Mouse (Mus musculus): Measurements from ENCODE around the gene Atxn10. TPM values are rescaled to one million over a fixed set of nuclear protein-coding genes. Genes with fewer than 3 reads are reported as not detected.

Atxn10 gene
- 78.8 TPM for polyA plus RNA-seq (2017; shearing (Covaris generic))

DNA sequence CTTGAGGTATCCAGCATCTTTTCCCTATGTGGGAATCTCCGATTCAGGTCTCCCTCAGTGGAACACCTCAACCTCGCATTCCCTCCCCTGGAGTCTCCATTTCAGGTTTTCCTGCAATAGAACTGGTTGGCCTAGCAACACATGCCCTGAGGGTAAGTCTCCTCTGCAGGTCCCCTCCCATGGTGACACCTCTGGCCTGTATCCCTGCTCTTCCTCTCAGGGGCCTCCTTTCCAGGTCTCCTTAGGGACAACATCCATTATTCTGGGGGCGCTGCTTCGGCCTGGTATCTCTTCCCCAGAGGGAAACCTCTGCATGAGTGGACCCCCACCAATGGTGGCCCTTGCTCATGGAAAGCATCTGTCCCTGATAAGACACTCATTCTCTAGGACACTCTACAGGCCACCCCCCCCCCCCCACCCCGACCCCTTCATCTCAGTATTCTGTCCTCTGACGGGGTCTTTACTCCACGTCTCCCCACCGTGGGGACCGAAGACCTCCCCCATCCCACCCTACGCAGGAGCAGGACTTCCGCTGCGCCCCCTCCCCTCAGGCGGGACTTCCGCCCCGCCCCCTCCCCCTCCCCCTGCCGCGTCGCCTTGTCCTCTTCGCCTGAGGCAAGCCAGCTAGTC, at the start of gene Atxn10:
Atxn10 (plus strand) TSS at position 575 of the 630 bp plus-strand sequence.

DNA sequence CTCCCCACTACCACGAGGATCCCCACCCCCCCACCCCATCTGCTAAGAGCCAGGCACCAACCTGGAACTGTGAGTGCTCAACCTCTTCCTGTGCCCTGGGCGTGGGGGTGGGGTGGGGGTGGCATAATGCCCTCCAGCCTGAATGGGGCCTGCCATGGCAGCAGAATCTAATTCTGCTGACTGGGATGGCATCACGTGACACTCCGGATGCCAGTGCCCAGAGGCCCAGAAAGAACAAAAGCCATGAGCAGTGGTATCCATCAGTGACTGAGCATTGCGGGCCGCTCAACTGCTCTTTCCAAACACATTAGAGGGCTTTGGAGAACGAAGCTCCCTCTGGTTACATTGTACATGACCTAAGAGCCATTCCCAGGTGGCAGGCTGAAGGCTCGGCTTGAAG, 167.1 kb downstream of the Atxn10 start, which contains the start of gene 7530416G11Rik:
7530416G11Rik (minus strand) TSS at position 101 of the 400 bp plus-strand sequence.

Other genes with a start within 250 kb of the Atxn10 start
- 0.12 TPM for gene Smc1b, start 204.3 kb upstream of the Atxn10 start, polyA plus RNA-seq (2017; shearing (Covaris generic))
- gene Ribc2, start 204.2 kb upstream of the Atxn10 start, polyA plus RNA-seq (2017; shearing (Covaris generic)): not detected
- gene Fbln1, start 130.3 kb upstream of the Atxn10 start, polyA plus RNA-seq (2017; shearing (Covaris generic)): not detected
- not detected for gene 7530416G11Rik, start 167.0 kb downstream of the Atxn10 start, polyA plus RNA-seq (2017; shearing (Covaris generic))
- gene Wnt7b, start 246.2 kb downstream of the Atxn10 start, polyA plus RNA-seq (2017; shearing (Covaris generic)): not detected

All from effector memory CD4-positive, alpha-beta T cell, adult 5 months (primary cell).